Mouse (Mus musculus) small intestine, adult 2 months (tissue): Measurements from ENCODE around the gene Sez6l.

Source experiments
- CTCF ChIP-seq: fragments of 200-500 bp; IDR thresholded peaks from 2 replicates; pipeline ENCODE4 v1.5.1; 2012; ENCODE audit warnings: low read depth, mild to moderate bottlenecking, control low read depth, inconsistent platforms, low read length, moderate library complexity, mixed read lengths; ENCODE audit not compliant: insufficient replicate concordance, insufficient read length; ENCODE audit errors: extremely low read depth
- POLR2A ChIP-seq: fragments of 200-500 bp; IDR thresholded peaks from 2 replicates; pipeline ENCODE4 v1.6.1; 2012; ENCODE audit warnings: low read depth, mild to moderate bottlenecking, control low read depth, inconsistent platforms, low read length, moderate library complexity

- TF ChIP-seq POLR2A (no peak), CTCF (no peak)
Measured at GRCm38 (mm10) chr5:112419535-112419934, 157.4 kb downstream of the Sez6l start.
